Mouse (Mus musculus) heart, postnatal 36 days (tissue): Measurements from ENCODE around the gene Ift57. TPM values are rescaled to one million over a fixed set of nuclear protein-coding genes. Genes with fewer than 3 reads are reported as not detected.
A peak's percentile ranks its signal among the peaks of the same experiment; 100 is the strongest.

Experiments used
- DNase-seq, 2 experiments: peaks; one replicate each; pipeline ENCODE4 v3.0.0; 2021 to 2022
- intact Hi-C: fragments of 180-260 bp; cut with DNase I; formaldehyde crosslinking; loops from one replicate; pipeline ENCODE4 v1.15.1; 2025
- total RNA-seq, 2 experiments: library from RNA; stranded (reverse); gene quantifications; 2 replicates each; pipeline ENCODE4 v1.2.3; 2021

Ift57 gene
- 10 to 100 TPM; 12.5 to 15.7 TPM for total RNA-seq

DNA sequence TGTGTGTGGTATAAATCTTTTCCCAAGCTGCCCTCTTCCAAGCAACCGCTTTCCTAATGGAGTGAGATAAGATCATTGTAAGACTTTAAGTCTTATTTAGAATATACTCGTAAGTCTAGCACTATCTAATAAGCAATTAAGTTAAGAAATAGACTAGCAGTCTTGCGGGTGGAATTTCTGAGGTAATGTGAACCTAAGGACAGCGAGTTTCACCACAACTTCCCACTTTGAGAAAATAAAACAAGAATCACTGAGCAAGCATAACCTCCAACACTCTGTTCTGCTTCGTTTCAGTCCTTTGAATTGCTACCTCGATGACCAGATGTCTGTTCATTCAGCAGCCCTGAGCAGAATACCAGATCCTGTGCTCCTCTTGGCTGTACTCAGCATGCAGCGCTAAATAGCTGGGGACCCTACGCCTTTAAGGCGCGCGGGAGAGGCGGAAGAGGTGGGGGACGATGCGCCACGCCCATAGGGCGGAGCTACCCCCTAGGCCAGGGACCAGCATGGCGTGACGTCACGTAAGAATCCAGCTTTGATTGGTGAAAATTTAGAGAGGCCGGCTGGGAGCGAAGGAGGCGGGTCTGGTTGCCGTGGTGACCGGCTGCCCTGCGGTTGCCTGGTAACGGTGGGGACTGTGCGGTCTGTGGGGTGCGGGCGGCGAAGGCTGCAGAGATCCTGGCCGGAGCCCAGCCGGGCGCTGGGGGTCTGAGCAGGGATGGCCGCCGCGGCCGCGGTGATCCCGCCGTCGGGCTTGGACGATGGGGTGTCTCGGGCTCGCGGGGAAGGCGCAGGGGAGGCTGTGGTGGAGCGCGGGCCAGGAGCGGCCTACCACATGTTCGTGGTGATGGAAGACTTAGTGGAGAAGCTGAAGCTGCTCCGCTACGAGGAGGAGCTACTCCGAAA, at the start of gene Ift57:
Ift57 (plus strand) TSS at position 614 of the 906 bp plus-strand sequence.
- DNase-seq: peak; percentile 96 to 97
- intact Hi-C loops: loop anchor here (5.0 kb wide), 3 partner anchors 158 to 1038 kb away; partner anchors contain the start of gene Bbx

DNA sequence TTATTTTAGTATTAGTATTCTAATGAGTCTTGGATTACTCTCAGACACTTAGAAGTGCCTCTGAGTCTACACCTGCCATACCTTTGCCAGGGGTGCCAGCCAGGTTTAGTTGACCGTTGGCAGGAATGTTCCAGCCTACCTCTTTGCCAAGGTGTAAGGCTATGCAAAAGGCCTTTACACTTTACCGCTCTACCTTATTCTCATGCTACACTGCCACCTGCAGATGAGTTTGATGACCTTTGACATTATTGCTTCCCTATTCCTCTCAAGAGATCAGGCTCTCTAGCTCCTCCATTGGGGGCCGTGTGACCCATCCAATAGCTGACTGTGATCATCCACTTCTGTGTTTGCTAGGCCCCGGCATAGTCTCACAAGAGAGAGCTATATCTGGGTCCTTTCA, 41.9 kb upstream of the Ift57 start:
- DNase-seq: no peak
- intact Hi-C loops: loop anchor here (5.0 kb wide), 1 partner anchor 155 kb away; no protein-coding TSS in a partner anchor

DNA sequence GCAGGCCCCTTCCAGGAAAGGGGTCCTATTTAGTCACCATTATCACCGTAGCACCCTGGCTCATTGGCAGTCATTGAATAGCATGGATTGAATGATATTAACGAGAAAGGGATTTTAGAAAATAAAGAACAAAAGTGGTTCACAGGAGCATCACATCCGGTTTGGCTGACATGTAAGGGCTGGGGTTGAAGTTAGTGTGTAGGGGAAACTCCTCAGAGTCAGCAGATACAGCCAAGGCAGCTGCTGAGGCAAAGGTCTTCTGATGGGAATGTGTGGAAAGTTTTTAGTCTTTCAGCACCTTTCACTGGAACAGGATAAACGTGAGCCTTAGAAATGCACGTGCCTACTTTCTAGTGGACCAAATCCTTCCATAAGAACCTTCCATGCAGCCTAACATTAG, 41.0 kb upstream of the Ift57 start:
- intact Hi-C loops: loop anchor here (5.0 kb wide), 1 partner anchor 156 kb away; no protein-coding TSS in a partner anchor
- DNase-seq: no peak

DNA sequence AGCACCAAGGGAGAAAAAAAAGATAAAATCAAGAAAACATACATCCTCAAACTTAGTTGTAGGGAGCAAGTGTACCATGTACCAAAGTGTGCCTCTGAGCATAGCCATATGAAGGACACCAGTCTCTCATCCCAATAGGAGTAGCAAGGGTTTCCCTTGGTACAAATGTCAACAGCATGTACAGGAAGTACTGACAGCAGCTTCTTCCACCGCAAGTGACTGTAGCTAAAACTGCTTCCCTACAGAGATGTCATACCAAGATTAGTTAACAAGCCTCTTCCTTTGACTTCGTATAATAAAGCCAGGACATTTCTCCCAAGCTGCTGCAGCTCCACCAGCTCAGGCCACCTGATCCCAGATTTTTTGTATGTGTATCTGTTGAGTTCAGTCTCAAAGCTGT, 39.9 kb upstream of the Ift57 start:
- no peak for DNase-seq
- intact Hi-C loops: loop anchor here (5.0 kb wide), 1 partner anchor 157 kb away; no protein-coding TSS in a partner anchor

GRCm38 (mm10) chr16:49660111-49660510, 38.9 kb upstream of the Ift57 start:
- intact Hi-C loops: no loop called here
- DNase-seq: no peak

- no peak for DNase-seq
- intact Hi-C loops: no loop called here
Measured at GRCm38 (mm10) chr16:49662201-49662600, 36.8 kb upstream of the Ift57 start.

GRCm38 (mm10) chr16:49664677-49665076, 34.4 kb upstream of the Ift57 start:
- intact Hi-C loops: no loop called here

GRCm38 (mm10) chr16:49679666-49680065, 19.4 kb upstream of the Ift57 start:
- intact Hi-C loops: no loop called here
- no peak for DNase-seq

More at GRCm38 (mm10) chr16:49664677-49665076, 34.4 kb upstream of the Ift57 start:
- no peak for DNase-seq

DNA sequence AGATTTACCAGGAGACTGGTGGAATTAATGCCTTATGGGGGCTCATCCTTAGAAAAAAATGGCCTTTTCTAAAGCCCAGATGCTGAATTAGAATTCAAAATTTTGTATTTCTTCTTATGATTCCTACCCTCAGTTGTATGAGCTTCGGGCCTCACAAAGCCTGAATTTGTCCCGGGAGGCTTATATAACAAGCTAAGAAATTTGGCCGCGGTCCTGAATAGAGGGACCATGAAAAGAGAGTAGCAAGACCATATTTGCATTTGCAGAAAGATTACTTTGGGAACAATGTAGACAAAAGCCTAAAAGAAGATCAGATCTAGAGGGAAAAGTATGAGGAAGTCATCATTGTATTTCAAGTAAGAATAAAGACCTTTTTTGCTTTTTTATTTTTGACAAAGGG, 14.1 kb upstream of the Ift57 start:
- intact Hi-C loops: no loop called here

GRCm38 (mm10) chr16:49699821-49700220, 788 bp downstream of the Ift57 start:
- intact Hi-C loops: loop anchor here (5.0 kb wide), 3 partner anchors 157 to 1037 kb away; partner anchors contain the start of gene Bbx
- DNase-seq: no peak

More for the DNA sequence above, 14.1 kb upstream of the Ift57 start:
- DNase-seq: no peak

- DNase-seq: no peak
- intact Hi-C loops: no loop called here
Measured at GRCm38 (mm10) chr16:49708074-49708473, 9.0 kb downstream of the Ift57 start.

- intact Hi-C loops: no loop called here
- DNase-seq: no peak
Measured at GRCm38 (mm10) chr16:49710188-49710587, 11.2 kb downstream of the Ift57 start.

GRCm38 (mm10) chr16:49713302-49713701, 14.3 kb downstream of the Ift57 start:
- intact Hi-C loops: no loop called here
- no peak for DNase-seq

- DNase-seq: no peak
- intact Hi-C loops: no loop called here
Measured at GRCm38 (mm10) chr16:49720671-49721070, 21.6 kb downstream of the Ift57 start.

DNA sequence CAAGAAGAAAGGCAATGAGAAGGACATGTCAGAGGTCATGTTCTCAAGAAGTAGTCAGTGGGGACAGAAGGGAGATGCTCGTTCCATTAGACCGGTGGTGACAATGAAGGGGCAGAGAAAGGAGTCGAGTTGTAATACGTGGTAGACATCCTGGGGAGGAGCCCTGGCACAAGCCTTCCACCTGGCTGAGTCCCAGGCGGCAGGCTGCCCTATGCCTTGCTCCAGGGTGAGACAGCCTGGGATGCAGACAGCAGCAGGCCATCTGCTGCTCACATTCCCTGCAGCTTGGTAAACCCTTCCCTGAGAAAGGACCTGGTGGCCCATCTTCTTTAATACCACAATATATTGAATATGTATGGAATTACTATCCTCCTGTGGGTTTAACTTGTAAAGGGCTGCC, 22.6 kb downstream of the Ift57 start:
- no peak for DNase-seq
- intact Hi-C loops: no loop called here

DNA sequence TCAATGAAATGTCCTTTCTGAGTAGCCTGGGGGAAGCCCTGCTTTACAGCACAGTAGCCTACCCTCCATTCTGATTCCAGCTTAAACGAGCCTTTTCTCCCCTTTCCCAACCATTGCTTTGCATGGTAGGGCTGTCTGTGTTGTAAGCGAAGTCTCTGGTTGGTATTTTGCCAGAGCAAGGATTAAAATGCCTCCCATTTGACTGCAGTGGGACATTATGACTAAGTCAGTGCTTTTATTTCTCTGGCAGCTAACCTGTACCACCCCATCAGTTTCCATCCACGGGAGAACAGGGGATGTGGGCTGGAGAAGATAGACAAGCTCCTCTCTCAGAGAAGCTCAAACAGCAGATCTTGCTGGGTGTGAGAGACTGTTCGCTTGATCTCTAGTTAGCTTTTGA, 24.2 kb downstream of the Ift57 start:
- intact Hi-C loops: no loop called here

GRCm38 (mm10) chr16:49724232-49724631, 25.2 kb downstream of the Ift57 start:
- DNase-seq: no peak
- intact Hi-C loops: no loop called here

More for the DNA sequence above, 24.2 kb downstream of the Ift57 start:
- no peak for DNase-seq

DNA sequence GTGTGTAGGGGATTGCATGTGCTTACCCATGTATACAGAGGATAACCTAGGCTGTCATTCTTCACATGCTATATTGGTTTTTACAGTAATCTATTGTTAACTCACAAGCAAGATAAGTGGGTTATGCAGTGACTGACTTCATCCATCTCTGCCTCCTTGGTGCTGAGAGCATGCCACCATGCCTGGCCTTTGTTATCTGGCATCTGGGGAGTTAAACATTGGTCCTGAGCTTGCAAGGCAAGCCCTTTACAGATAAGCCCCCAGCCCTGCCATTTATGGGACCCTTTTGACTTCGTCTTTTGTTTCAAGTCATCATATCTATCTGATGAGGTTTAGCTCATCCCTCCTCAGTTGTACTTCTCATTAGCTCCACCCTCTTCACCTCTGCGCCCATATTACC, 25.9 kb downstream of the Ift57 start:
- intact Hi-C loops: no loop called here
- DNase-seq: no peak

GRCm38 (mm10) chr16:49725446-49725845, 26.4 kb downstream of the Ift57 start:
- no peak for DNase-seq
- intact Hi-C loops: no loop called here

- no peak for DNase-seq
- intact Hi-C loops: no loop called here
Measured at GRCm38 (mm10) chr16:49726216-49726615, 27.2 kb downstream of the Ift57 start.

- DNase-seq: no peak
- intact Hi-C loops: no loop called here
Measured at GRCm38 (mm10) chr16:49726761-49727160, 27.7 kb downstream of the Ift57 start.

GRCm38 (mm10) chr16:49736536-49736935, 37.5 kb downstream of the Ift57 start:
- intact Hi-C loops: no loop called here
- DNase-seq: no peak
